Mouse (Mus musculus) testis, adult 2 months (tissue): ENCODE data around the gene Rhof.

ENCODE experiments used
- CTCF ChIP-seq: fragments of 200-500 bp; IDR thresholded peaks from 2 replicates; pipeline ENCODE4 v1.5.1; 2012; ENCODE audit warnings: low read depth, mild to moderate bottlenecking, inconsistent platforms, low read length, moderate library complexity; ENCODE audit not compliant: control insufficient read depth, insufficient read depth, insufficient replicate concordance
- POLR2A ChIP-seq: fragments of 200-500 bp; IDR thresholded peaks from 2 replicates; pipeline ENCODE4 v1.6.1; 2012; ENCODE audit warnings: low read depth, mild to moderate bottlenecking, inconsistent platforms, low read length, moderate library complexity; ENCODE audit not compliant: control insufficient read depth

DNA sequence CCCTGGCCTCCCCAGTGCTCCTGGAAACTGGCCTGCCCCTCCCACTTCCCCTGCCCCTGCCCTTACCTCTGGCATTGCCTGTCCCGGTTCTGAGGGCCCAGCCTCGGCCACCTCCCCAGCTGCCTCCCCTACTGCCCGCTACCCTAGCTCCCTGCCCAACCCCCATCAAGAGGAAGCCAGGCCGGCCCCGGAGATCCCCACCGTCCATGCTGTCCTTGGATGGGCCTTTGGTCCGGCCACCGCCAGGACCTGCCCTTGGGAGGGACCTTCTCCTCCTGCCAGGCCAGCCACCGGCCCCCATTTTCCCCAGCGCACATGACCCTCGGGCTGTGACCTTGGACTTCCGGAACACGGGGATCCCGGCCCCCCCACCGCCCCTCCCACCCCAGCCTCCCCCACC, 27.8 kb upstream of the Rhof start:
- TF ChIP-seq CTCF (no peak), POLR2A (no peak)
